ENCODE assay signal across 8 mouse cellular contexts in the genomic region with DNA sequence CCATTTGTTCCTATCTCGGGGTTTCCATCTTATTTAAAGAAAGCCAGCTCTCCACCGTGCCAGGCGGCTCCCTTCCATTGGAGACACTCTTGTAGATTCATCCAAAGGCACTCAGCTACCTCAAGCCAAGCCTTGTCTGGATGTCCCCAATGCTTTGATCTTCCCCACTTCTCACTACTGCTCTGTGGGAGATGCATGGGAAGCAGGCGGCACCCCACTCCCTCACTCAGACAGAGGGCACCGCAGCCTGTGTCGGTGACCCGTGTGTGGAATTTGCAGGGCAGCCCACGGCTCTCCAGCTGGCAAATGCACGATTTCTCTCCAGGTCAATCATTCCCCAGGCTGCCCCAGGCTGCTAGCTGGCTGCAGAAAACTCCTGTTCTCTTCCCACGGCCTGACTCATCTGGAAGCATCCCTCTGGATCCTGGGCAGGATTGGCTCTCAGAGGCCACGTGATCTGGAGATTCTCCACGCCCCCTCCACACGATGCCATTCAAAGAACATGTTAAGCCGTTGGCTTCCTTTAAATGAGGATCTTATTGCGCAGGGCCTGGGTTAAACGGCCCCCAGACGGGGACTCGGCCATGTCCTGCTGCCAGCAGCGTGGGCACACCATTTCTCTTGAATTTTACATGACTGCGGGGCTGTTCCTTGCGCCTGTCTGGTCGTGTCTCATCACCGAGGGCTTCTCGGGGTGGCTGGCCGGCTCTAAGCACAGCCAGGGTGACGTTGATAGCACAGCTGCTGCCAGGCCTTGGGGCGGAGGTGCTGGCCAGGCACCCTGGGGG. TPM values are rescaled to one million over a fixed set of nuclear protein-coding genes. Genes with fewer than 3 reads are reported as not detected.
A peak's percentile ranks its signal among the peaks of the same experiment; 100 is the strongest.
DNase-seq lines count a peak whose midpoint lies in the region; ATAC-seq and TF ChIP-seq lines count a peak whose summit lies in the region.

No protein-coding gene starts in this region.

- TF ChIP-seq CTCF in midbrain, postnatal 0 days (IDR thresholded peaks at IDR 0.05): no peak

- H3K4me1 ChIP-seq in kidney, embryonic 15.5 days: peaks cover 9% of the 10 kb centered on the region
- H3K4me1 ChIP-seq in heart, embryonic 16.5 days (ENCODE audit: control insufficient read depth, insufficient read depth, low read length): no peaks in the 10 kb centered on the region
- peaks cover 13% of the 10 kb centered on the region for H3K4me1 ChIP-seq in midbrain, postnatal 0 days (ENCODE audit: insufficient read depth, low read length)

- peak overlapping the region; percentile 54 for H3K4me2 ChIP-seq in kidney, embryonic 15.5 days
- 0 out of 2 replicates have a peak overlapping the region, but pooled peaks have one; percentile 7 for H3K4me2 ChIP-seq in heart, embryonic 16.5 days (ENCODE audit: low read depth, low read length)
- H3K4me2 ChIP-seq in midbrain, postnatal 0 days (ENCODE audit: low read depth, low read length, poor library complexity, severe bottlenecking): peak overlapping the region; percentile 46

- no peak overlapping the region for H3K27ac ChIP-seq in kidney, embryonic 15.5 days
- no peak overlapping the region for H3K27ac ChIP-seq in heart, embryonic 16.5 days (ENCODE audit: low read length)
- peak overlapping the region; percentile 68 for H3K27ac ChIP-seq in midbrain, postnatal 0 days (ENCODE audit: low read depth, low read length)

- WGBS in kidney, embryonic 15.5 days: 21% methylated on average over 27 of the region's 27 CpGs
- WGBS in heart, embryonic 16.5 days: 20% methylated on average over 27 of the region's 27 CpGs
- WGBS in midbrain, postnatal 0 days: 15% methylated on average over 27 of the region's 27 CpGs

- peak; percentile 88 for ATAC-seq in kidney, embryonic 15.5 days (replicated peaks; ENCODE audit: low FRiP score)
- ATAC-seq in heart, embryonic 16.5 days (replicated peaks; ENCODE audit: extremely low read depth, insufficient read depth, low FRiP score): no peak
- ATAC-seq in midbrain, postnatal 0 days (ENCODE audit: low FRiP score): peak; percentile 92

- H3K36me3 ChIP-seq in kidney, embryonic 15.5 days: no peaks in the 10 kb centered on the region
- H3K36me3 ChIP-seq in heart, embryonic 16.5 days (ENCODE audit: control insufficient read depth, insufficient read depth): no peaks in the 10 kb centered on the region
- H3K36me3 ChIP-seq in midbrain, postnatal 0 days (ENCODE audit: insufficient read depth, low read length): no peaks in the 10 kb centered on the region

- H3K27me3 ChIP-seq in kidney, embryonic 15.5 days: peaks cover 14% of the 10 kb centered on the region
- peaks cover 6% of the 10 kb centered on the region; the same call in 1 of the 2 replicates for H3K27me3 ChIP-seq in heart, embryonic 16.5 days (ENCODE audit: control insufficient read depth, insufficient read depth, low read length)
- H3K27me3 ChIP-seq in midbrain, postnatal 0 days (ENCODE audit: insufficient read depth, low read length): no peaks in the 10 kb centered on the region

- no peak overlapping the region for H3K9ac ChIP-seq in kidney, embryonic 15.5 days
- H3K9ac ChIP-seq in heart, embryonic 16.5 days (ENCODE audit: low read length): no peak overlapping the region
- H3K9ac ChIP-seq in midbrain, postnatal 0 days (replicated peaks; ENCODE audit: low read length, poor library complexity, severe bottlenecking): peak overlapping the region; percentile 50; the same call in 1 of the 2 replicates

- no peaks in the 10 kb centered on the region for H3K9me3 ChIP-seq in kidney, embryonic 15.5 days (replicated peaks)
- no peaks in the 10 kb centered on the region for H3K9me3 ChIP-seq in heart, embryonic 16.5 days (replicated peaks; ENCODE audit: control insufficient read depth, low read length)
- no peaks in the 10 kb centered on the region for H3K9me3 ChIP-seq in midbrain, postnatal 0 days (ENCODE audit: low read length)

- no peak for DNase-seq in kidney, adult 9 months
- peak; percentile 56 for DNase-seq in embryo, embryonic 11.5 days (ENCODE audit: low read depth, low spot score)
- peak; percentile 31 to 37 for DNase-seq in layer of hippocampus, postnatal 25 days (ENCODE audit: extremely low spot score in 1 of 2, low spot score in 1 of 2)
- DNase-seq in midbrain, postnatal 0 days (ENCODE audit: low spot score): peak; percentile 87
- no peak for DNase-seq in spleen, adult 18-20 months
- no peak for DNase-seq in thymus, postnatal 36 days

- peak overlapping the region; percentile 19 for H3K4me3 ChIP-seq in kidney, embryonic 15.5 days (replicated peaks)
- no peak overlapping the region for H3K4me3 ChIP-seq in heart, embryonic 16.5 days (ENCODE audit: low read length)
- peak overlapping the region; percentile 18; the same call in 1 of the 2 replicates for H3K4me3 ChIP-seq in midbrain, postnatal 0 days (ENCODE audit: low read depth, low read length)

RNA-seq across cellular contexts. Expression of a gene that starts 58.9 kb away (rescaled TPM):
- polyA plus RNA-seq in kidney, embryonic 15.5 days (2015; fragmentation: Nextera tagmentation; extraction: Ambion mirVana): 0.31 and 0.52 TPM in 2 replicates
- not detected in 2 replicates for polyA plus RNA-seq in heart, embryonic 16.5 days (2015; fragmentation: Nextera tagmentation; extraction: Ambion mirVana)
- total RNA-seq in layer of hippocampus, postnatal 25 days (2021): not detected
- not detected in 2 replicates for total RNA-seq in midbrain, postnatal 0 days (2014; rRNA removed)
- not detected in 2 replicates for polyA plus RNA-seq in midbrain, postnatal 0 days (2015; fragmentation: Nextera tagmentation; extraction: Ambion mirVana)

Comparison
In these comparisons a context has a peak if more than half of its experiments do, and no peak if none do; other contexts are left out.
1. DNase-seq: peak in embryo, embryonic 11.5 days (single experiment), layer of hippocampus, postnatal 25 days (2 of 2) and midbrain, postnatal 0 days (single experiment); none in kidney, adult 9 months (single experiment), spleen, adult 18-20 months (0 of 2) and thymus, postnatal 36 days (0 of 2).
2. Peak in every context shown above with its lines, with median percentiles within 50 percentile points of each other: H3K4me2 ChIP-seq.